Mouse (Mus musculus): ENCODE measurements at regions not wholly inside any gene's neighbourhood (a gene's known extent, or its start where the extent isn't known, plus 50 kb on each side); places are given as distances from the start of the nearest gene placed in this dataset.
"Not testable (repeated sequence)": the region's sequence is repeated elsewhere in the genome, so short reads cannot be mapped to it uniquely, and the experiment has no call there.

- Histone ChIP-seq H3K36me3 (ENCODE audit: control insufficient read depth, insufficient read depth, low read length) (no peaks in the 10 kb centered on the region), H3K27me3 (ENCODE audit: control insufficient read depth, insufficient read depth, low read depth, low read length) (no peaks in the 10 kb centered on the region), H3K9ac (ENCODE audit: low read depth, low read length) (no peak overlapping the region), H3K4me2 (ENCODE audit: low read length) (no peak overlapping the region), H3K4me3 (ENCODE audit: low read depth, low read length) (no peak overlapping the region), H3K9me3 (replicated peaks; ENCODE audit: control insufficient read depth, low read length, poor library complexity, severe bottlenecking) (no peaks in the 10 kb centered on the region), H3K27ac (ENCODE audit: low read length) (no peak overlapping the region), H3K4me1 (ENCODE audit: control insufficient read depth, insufficient read depth, low read length) (peaks cover 7% of the 10 kb centered on the region; the same call in 1 of the 2 replicates)
- WGBS = 90% methylated on average over 6 of the region's 6 CpGs
- no peak for ATAC-seq
Measured at GRCm38 (mm10) chr5:64580786-64581445, 222.3 kb upstream of the Klf3 start.

- Histone ChIP-seq H3K27ac (ENCODE audit: low read length) (no peak overlapping the region), H3K9me3 (replicated peaks; ENCODE audit: control insufficient read depth, low read length, poor library complexity, severe bottlenecking) (no peaks in the 10 kb centered on the region), H3K4me1 (ENCODE audit: control insufficient read depth, insufficient read depth, low read length) (peaks cover 7% of the 10 kb centered on the region; the same call in 1 of the 2 replicates), H3K36me3 (ENCODE audit: control insufficient read depth, insufficient read depth, low read length) (no peaks in the 10 kb centered on the region), H3K9ac (ENCODE audit: low read depth, low read length) (no peak overlapping the region), H3K4me2 (ENCODE audit: low read length) (no peak overlapping the region), H3K27me3 (ENCODE audit: control insufficient read depth, insufficient read depth, low read depth, low read length) (no peaks in the 10 kb centered on the region), H3K4me3 (ENCODE audit: low read depth, low read length) (no peak overlapping the region)
- 80% methylated on average over 8 of the region's 8 CpGs for WGBS
- ATAC-seq = no peak
Measured at GRCm38 (mm10) chr5:64581461-64581860, 221.7 kb upstream of the Klf3 start.

- 85% methylated on average over 9 of the region's 9 CpGs for WGBS
- H3K4me3 ChIP-seq (ENCODE audit: low read depth, low read length) = no peak overlapping the region
- H3K4me2 ChIP-seq (ENCODE audit: low read length) = no peak overlapping the region
- no peaks in the 10 kb centered on the region for H3K9me3 ChIP-seq (replicated peaks; ENCODE audit: control insufficient read depth, low read length, poor library complexity, severe bottlenecking)
- no peak overlapping the region for H3K9ac ChIP-seq (ENCODE audit: low read depth, low read length)
- no peak overlapping the region for H3K27ac ChIP-seq (ENCODE audit: low read length)
- H3K4me1 ChIP-seq (ENCODE audit: control insufficient read depth, insufficient read depth, low read length) = peaks cover 7% of the 10 kb centered on the region; the same call in 1 of the 2 replicates
- H3K27me3 ChIP-seq (ENCODE audit: control insufficient read depth, insufficient read depth, low read depth, low read length) = no peaks in the 10 kb centered on the region
- H3K36me3 ChIP-seq (ENCODE audit: control insufficient read depth, insufficient read depth, low read length) = no peaks in the 10 kb centered on the region
- ATAC-seq = no peak
Measured at GRCm38 (mm10) chr5:64582031-64582430, 221.2 kb upstream of the Klf3 start.

- H3K27me3 ChIP-seq (ENCODE audit: control insufficient read depth, insufficient read depth, low read depth, low read length) = no peaks in the 10 kb centered on the region
- no peak overlapping the region for H3K4me2 ChIP-seq (ENCODE audit: low read length)
- no peaks in the 10 kb centered on the region for H3K9me3 ChIP-seq (replicated peaks; ENCODE audit: control insufficient read depth, low read length, poor library complexity, severe bottlenecking)
- no peak overlapping the region for H3K4me3 ChIP-seq (ENCODE audit: low read depth, low read length)
- no peak for ATAC-seq
- H3K4me1 ChIP-seq (ENCODE audit: control insufficient read depth, insufficient read depth, low read length) = peaks cover 7% of the 10 kb centered on the region; the same call in 1 of the 2 replicates
- H3K27ac ChIP-seq (ENCODE audit: low read length) = no peak overlapping the region
- H3K9ac ChIP-seq (ENCODE audit: low read depth, low read length) = no peak overlapping the region
- 81% methylated on average over 1 of the region's 1 CpGs for WGBS
- no peaks in the 10 kb centered on the region for H3K36me3 ChIP-seq (ENCODE audit: control insufficient read depth, insufficient read depth, low read length)
Measured at GRCm38 (mm10) chr5:64584308-64584707, 218.9 kb upstream of the Klf3 start.

DNA sequence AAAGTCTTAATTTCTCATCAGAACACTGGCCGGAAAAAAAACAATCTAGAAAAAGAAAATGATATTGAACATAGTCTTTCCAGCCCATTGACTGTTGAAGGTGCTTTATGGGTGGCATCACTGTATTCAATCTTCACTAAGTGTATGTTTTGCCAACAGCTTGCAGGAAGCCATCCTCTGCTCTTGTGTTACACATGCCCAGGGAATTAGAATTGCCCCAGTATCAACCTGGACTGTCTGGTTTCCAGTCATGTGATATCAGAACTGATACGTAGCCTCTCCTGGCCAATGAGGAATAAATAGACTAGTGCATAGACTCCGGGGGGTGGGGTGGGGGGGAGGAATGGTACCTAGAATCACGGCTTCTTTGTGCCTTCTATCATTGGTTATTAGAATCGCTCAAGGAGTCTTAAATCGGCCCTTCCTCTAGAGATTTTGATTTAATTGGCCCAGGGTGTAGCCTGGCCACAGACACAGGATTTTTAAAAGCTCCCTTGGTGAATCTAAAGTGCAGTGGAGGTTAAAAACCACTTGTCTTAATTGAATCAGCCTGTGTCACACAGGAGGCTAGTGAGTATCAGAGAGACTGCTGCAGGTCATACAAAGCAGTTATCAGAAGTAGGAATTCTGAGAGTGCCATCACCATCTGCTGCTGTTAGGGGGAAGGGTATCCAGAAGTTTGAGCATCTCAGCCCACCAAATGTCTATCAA lies 218.0 kb upstream of the Klf3 start:
- H3K9ac ChIP-seq (ENCODE audit: low read depth, low read length) = no peak overlapping the region
- H3K9me3 ChIP-seq (replicated peaks; ENCODE audit: control insufficient read depth, low read length, poor library complexity, severe bottlenecking) = no peaks in the 10 kb centered on the region
- no peak for ATAC-seq
- no peaks in the 10 kb centered on the region for H3K4me1 ChIP-seq (ENCODE audit: control insufficient read depth, insufficient read depth, low read length)
- 62% methylated on average over 6 of the region's 6 CpGs for WGBS
- H3K4me2 ChIP-seq (ENCODE audit: low read length) = no peak overlapping the region
- H3K27me3 ChIP-seq (ENCODE audit: control insufficient read depth, insufficient read depth, low read depth, low read length) = no peaks in the 10 kb centered on the region
- no peaks in the 10 kb centered on the region for H3K36me3 ChIP-seq (ENCODE audit: control insufficient read depth, insufficient read depth, low read length)
- H3K4me3 ChIP-seq (ENCODE audit: low read depth, low read length) = no peak overlapping the region
- H3K27ac ChIP-seq (ENCODE audit: low read length) = no peak overlapping the region

DNA sequence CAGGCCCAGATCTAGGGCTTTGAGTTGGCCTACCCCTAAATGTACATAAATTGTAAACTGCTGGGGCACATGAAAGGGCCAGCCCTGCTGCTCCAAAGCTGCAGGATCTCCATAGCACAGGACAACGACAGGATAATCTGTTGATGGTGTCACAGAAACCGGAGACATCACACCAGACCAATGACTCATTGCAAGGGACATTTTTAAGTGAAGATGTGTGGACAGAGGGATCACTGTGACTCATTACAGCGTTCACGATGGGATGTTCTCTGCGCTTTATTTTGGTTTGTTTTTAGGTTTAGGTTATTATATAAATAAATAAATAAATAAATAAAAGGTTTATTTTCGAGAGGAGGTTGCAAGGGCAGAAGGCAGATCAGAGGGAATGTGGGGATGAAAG lies 216.9 kb upstream of the Klf3 start:
- Histone ChIP-seq H3K36me3 (ENCODE audit: control insufficient read depth, insufficient read depth, low read length) (no peaks in the 10 kb centered on the region), H3K9me3 (replicated peaks; ENCODE audit: control insufficient read depth, low read length, poor library complexity, severe bottlenecking) (no peaks in the 10 kb centered on the region), H3K4me2 (ENCODE audit: low read length) (no peak overlapping the region), H3K4me3 (ENCODE audit: low read depth, low read length) (no peak overlapping the region), H3K27me3 (ENCODE audit: control insufficient read depth, insufficient read depth, low read depth, low read length) (no peaks in the 10 kb centered on the region), H3K9ac (ENCODE audit: low read depth, low read length) (no peak overlapping the region), H3K27ac (ENCODE audit: low read length) (no peak overlapping the region), H3K4me1 (ENCODE audit: control insufficient read depth, insufficient read depth, low read length) (no peaks in the 10 kb centered on the region)
- 94% methylated on average over 6 of the region's 6 CpGs for WGBS
- no peak for ATAC-seq

DNA sequence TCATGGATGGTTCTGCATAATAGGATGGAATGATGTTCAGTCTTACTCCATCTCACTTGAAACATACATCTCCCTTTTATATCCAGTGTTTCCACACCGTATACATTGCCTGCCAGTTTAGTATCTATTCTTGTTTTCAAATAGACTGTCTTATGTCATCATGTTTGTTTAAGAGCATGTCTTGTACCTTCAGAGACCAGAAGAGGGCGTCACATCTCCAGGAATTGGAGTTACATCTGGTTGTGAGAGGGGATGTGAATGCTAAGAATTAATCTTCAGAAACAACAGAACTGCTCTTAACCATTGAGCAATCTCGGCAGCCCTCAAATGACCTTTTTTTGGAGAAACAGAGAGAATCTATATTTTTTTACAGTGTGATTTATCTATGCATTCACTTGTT lies 216.3 kb upstream of the Klf3 start:
- Histone ChIP-seq H3K27me3 (ENCODE audit: control insufficient read depth, insufficient read depth, low read depth, low read length) (no peaks in the 10 kb centered on the region), H3K9me3 (replicated peaks; ENCODE audit: control insufficient read depth, low read length, poor library complexity, severe bottlenecking) (no peaks in the 10 kb centered on the region), H3K9ac (ENCODE audit: low read depth, low read length) (no peak overlapping the region), H3K4me3 (ENCODE audit: low read depth, low read length) (no peak overlapping the region), H3K36me3 (ENCODE audit: control insufficient read depth, insufficient read depth, low read length) (no peaks in the 10 kb centered on the region), H3K4me2 (ENCODE audit: low read length) (no peak overlapping the region), H3K4me1 (ENCODE audit: control insufficient read depth, insufficient read depth, low read length) (no peaks in the 10 kb centered on the region), H3K27ac (ENCODE audit: low read length) (no peak overlapping the region)
- ATAC-seq = no peak
- 86% methylated on average over 3 of the region's 3 CpGs for WGBS

DNA sequence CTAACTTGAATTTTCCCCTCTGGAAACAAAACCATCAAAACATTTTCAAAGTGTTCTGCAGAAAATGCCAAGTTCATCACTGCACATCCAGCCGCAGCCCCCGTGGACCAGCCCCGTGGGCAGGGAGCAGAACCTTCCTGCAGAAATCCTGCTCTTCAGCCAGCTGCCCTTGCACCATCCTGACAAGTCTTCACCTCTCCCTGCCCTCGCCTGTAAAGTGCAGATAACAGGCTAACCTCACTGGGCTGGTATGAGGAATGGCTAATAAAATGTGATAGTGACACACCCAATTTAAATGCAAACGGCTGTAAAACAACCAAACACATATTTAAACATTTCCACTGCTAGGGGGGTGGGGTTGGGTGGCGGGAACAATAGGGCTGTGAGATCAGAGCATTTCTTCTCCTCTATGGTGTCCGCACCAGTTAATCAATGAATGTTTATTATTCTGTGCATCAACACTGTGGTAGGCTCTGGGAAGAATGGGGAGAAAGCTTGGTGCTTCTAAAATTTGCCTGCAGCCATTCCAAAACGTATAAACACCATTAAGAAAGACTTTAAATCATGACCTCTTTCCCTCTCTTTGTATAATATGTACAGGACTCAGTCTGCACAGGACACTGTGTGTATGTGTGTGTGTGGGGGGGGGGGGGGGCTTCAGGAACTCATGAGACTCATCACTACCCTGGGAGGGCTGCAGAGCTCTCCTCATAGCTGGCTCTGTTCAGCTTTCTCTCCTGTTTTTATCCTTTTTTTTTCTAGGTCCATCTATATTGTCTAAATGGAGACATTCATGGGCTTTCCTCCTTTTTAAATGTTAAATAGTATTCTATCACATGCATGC lies 215.1 kb upstream of the Klf3 start:
- Histone ChIP-seq H3K9me3 (replicated peaks; ENCODE audit: control insufficient read depth, low read length, poor library complexity, severe bottlenecking) (no peaks in the 10 kb centered on the region), H3K36me3 (ENCODE audit: control insufficient read depth, insufficient read depth, low read length) (no peaks in the 10 kb centered on the region), H3K9ac (ENCODE audit: low read depth, low read length) (no peak overlapping the region), H3K4me3 (ENCODE audit: low read depth, low read length) (no peak overlapping the region), H3K4me1 (ENCODE audit: control insufficient read depth, insufficient read depth, low read length) (no peaks in the 10 kb centered on the region), H3K4me2 (ENCODE audit: low read length) (no peak overlapping the region), H3K27me3 (ENCODE audit: control insufficient read depth, insufficient read depth, low read depth, low read length) (no peaks in the 10 kb centered on the region), H3K27ac (ENCODE audit: low read length) (no peak overlapping the region)
- 42% methylated on average over 8 of the region's 8 CpGs for WGBS
- ATAC-seq = no peak

DNA sequence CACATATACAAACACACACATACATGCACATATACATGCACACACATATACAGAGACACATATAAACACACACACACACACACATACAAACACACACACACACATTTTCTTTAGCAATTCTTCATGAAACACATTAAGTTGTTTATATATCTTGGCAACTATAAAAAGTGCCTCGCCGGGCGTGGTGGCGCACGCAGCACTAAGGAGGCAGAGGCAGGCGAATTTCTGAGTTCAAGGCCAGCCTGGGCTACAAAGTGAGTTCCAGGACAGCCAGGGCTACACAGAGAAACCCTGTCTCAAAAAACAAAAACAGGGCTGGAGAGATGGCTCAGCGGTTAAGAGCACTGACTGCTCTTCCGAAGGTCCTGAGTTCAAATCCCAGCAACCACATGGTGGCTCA lies 214.4 kb upstream of the Klf3 start:
- not testable (repeated sequence) for ATAC-seq
- 98% methylated on average over 8 of the region's 8 CpGs for WGBS

More for the DNA sequence above, 214.4 kb upstream of the Klf3 start:
- H3K27me3 ChIP-seq (ENCODE audit: control insufficient read depth, insufficient read depth, low read depth, low read length); H3K9me3 ChIP-seq (replicated peaks; ENCODE audit: control insufficient read depth, low read length, poor library complexity, severe bottlenecking); H3K4me1 ChIP-seq (ENCODE audit: control insufficient read depth, insufficient read depth, low read length); H3K4me2 ChIP-seq (ENCODE audit: low read length); H3K4me3 ChIP-seq (ENCODE audit: low read depth, low read length); H3K36me3 ChIP-seq (ENCODE audit: control insufficient read depth, insufficient read depth, low read length); H3K9ac ChIP-seq (ENCODE audit: low read depth, low read length); H3K27ac ChIP-seq (ENCODE audit: low read length): not testable (repeated sequence)
